Mouse (Mus musculus): ENCODE measurements around the gene Disc1.

- no peak for TF ChIP-seq E2F4 (IDR thresholded peaks at IDR 0.05; ENCODE audit: borderline replicate concordance, low read depth, low read length)
- TF ChIP-seq POLR2A (IDR thresholded peaks at IDR 0.05; ENCODE audit: control insufficient read depth in 1 of 2, insufficient read depth in 1 of 2, low read depth in 1 of 2, low read length in 2 of 2, poor library complexity in 1 of 2): no peak
- no peak for TF ChIP-seq CTCF (IDR thresholded peaks at IDR 0.05 in 2 of 3, conservative IDR thresholded peaks at IDR 0.05 in 1 of 3; ENCODE audit: control insufficient read depth in 1 of 3, insufficient read depth in 1 of 3, low read depth in 2 of 3, low read length in 3 of 3, poor library complexity in 1 of 3, severe bottlenecking in 1 of 3)
- no peak for TF ChIP-seq TBP (IDR thresholded peaks at IDR 0.05; ENCODE audit: low read depth, low read length)
- no peak for TF ChIP-seq BHLHE40 (IDR thresholded peaks at IDR 0.05; ENCODE audit: borderline replicate concordance, low read depth, low read length)
- no peak for TF ChIP-seq CHD2 (IDR thresholded peaks at IDR 0.05; ENCODE audit: low read length)
- TF ChIP-seq TCF12 (IDR thresholded peaks at IDR 0.05; ENCODE audit: low read depth, low read length): no peak
These were observed 248.0 kb downstream of the Disc1 start for GRCm38 (mm10) chr8:125301931-125302361.
